17 mouse cellular contexts compared by ENCODE assay signal in genomic region chr7:34983702-34984475, GRCm38 (mm10).
DNase-seq lines count a peak whose midpoint lies in the region; ATAC-seq and TF ChIP-seq lines count a peak whose summit lies in the region.
"Had no signal": no experiment of that assay in that cellular context is flagged by ENCODE, and none has a peak within 500 bp of the region (broad histone marks: within the 10 kb centered on the region; RNA-seq: fewer than 3 reads in every experiment).

No protein-coding gene starts in this region.

- DNase-seq in adrenal gland, postnatal 25 days = peak; percentile 17
- DNase-seq in adrenal gland, postnatal 10 days = no peak
- DNase-seq in kidney, adult 2 months = peak; percentile 11
- DNase-seq in kidney, postnatal 14 days = no peak
- no peak for DNase-seq in midbrain, embryonic 14.5 days
- DNase-seq in midbrain, embryonic 10.5 days (ENCODE audit: low spot score) = no peak
- no peak for DNase-seq in layer of hippocampus, postnatal 14 days (ENCODE audit: low spot score in 2 of 2)
- DNase-seq: cerebellum, postnatal 10 days; layer of hippocampus, postnatal 36 days; right cerebral cortex, adult 18-20 months; thymus, adult 18-20 months had no signal

- peaks cover 5% of the 10 kb centered on the region; the same call in 1 of the 2 replicates for H3K4me1 ChIP-seq in kidney, adult 2 months (ENCODE audit: control insufficient read depth, insufficient read depth, low read length)
- H3K4me1 ChIP-seq in midbrain, embryonic 14.5 days (ENCODE audit: control insufficient read depth, insufficient read depth, low read length) = peaks cover 26% of the 10 kb centered on the region
- peaks cover 16% of the 10 kb centered on the region for H3K4me1 ChIP-seq in midbrain, embryonic 10.5 days
- peaks cover 28% of the 10 kb centered on the region for H3K4me1 ChIP-seq in liver, embryonic 16.5 days (ENCODE audit: control insufficient read depth, low read depth, low read length)
- H3K4me1 ChIP-seq: lung, embryonic 15.5 days had no signal

- no peaks in the 10 kb centered on the region for H3K27me3 ChIP-seq in kidney, adult 2 months (replicated peaks; ENCODE audit: control insufficient read depth, insufficient read depth, low read length)
- H3K27me3 ChIP-seq in midbrain, embryonic 14.5 days (ENCODE audit: control insufficient read depth, insufficient read depth, low read length) = no peaks in the 10 kb centered on the region
- no peaks in the 10 kb centered on the region for H3K27me3 ChIP-seq in midbrain, embryonic 10.5 days (ENCODE audit: low read depth, poor library complexity, severe bottlenecking)
- no peaks in the 10 kb centered on the region for H3K27me3 ChIP-seq in liver, embryonic 16.5 days (ENCODE audit: control insufficient read depth, insufficient read depth, low read depth, low read length)
- H3K27me3 ChIP-seq: forebrain, embryonic 13.5 days; lung, embryonic 15.5 days; midbrain, embryonic 15.5 days had no signal

- H3K36me3 ChIP-seq in kidney, adult 2 months (ENCODE audit: control insufficient read depth, insufficient read depth, low read length) = no peaks in the 10 kb centered on the region
- 0 out of 2 replicates have a peak, but pooled peaks cover 2% of the 10 kb centered on the region for H3K36me3 ChIP-seq in midbrain, embryonic 14.5 days (ENCODE audit: control insufficient read depth, insufficient read depth, low read length)
- peaks cover 8% of the 10 kb centered on the region for H3K36me3 ChIP-seq in midbrain, embryonic 10.5 days
- H3K36me3 ChIP-seq in liver, embryonic 16.5 days (ENCODE audit: control insufficient read depth, insufficient read depth) = no peaks in the 10 kb centered on the region
- H3K36me3 ChIP-seq: lung, embryonic 15.5 days; midbrain, embryonic 15.5 days had no signal

- H3K9ac ChIP-seq in midbrain, embryonic 14.5 days (replicated peaks; ENCODE audit: low read length) = no peak overlapping the region
- H3K9ac ChIP-seq in liver, embryonic 16.5 days (ENCODE audit: low read depth, low read length) = no peak overlapping the region
- H3K9ac ChIP-seq: forebrain, embryonic 13.5 days; lung, embryonic 15.5 days; midbrain, embryonic 15.5 days had no signal

- ATAC-seq in midbrain, embryonic 14.5 days (ENCODE audit: low FRiP score, low TSS enrichment) = peak; percentile 20; the same call in 1 of the 2 replicates
- no peak for ATAC-seq in liver, embryonic 16.5 days (ENCODE audit: low read depth)
- ATAC-seq: forebrain, embryonic 13.5 days; midbrain, embryonic 15.5 days had no signal

- no peak for TF ChIP-seq POLR2A in kidney, adult 2 months (IDR thresholded peaks at IDR 0.05; ENCODE audit: low read depth, low read length)

- WGBS in kidney, adult 2 months = 50% methylated on average over 4 of the region's 4 CpGs
- WGBS in midbrain, embryonic 14.5 days = 68% methylated on average over 4 of the region's 4 CpGs
- 71% methylated on average over 4 of the region's 4 CpGs for WGBS in midbrain, embryonic 10.5 days
- 64% methylated on average over 4 of the region's 4 CpGs for WGBS in liver, embryonic 16.5 days (ENCODE audit: insufficient replicate concordance)

- no peak for TF ChIP-seq CTCF in kidney, adult 2 months (conservative IDR thresholded peaks at IDR 0.05; ENCODE audit: insufficient read depth, insufficient read length, low read depth, low read length)

- H3K4me2 ChIP-seq in midbrain, embryonic 14.5 days (ENCODE audit: low read length) = no peak overlapping the region
- H3K4me2 ChIP-seq in liver, embryonic 16.5 days (ENCODE audit: low read depth, low read length) = no peak overlapping the region
- H3K4me2 ChIP-seq: forebrain, embryonic 13.5 days; lung, embryonic 15.5 days; midbrain, embryonic 15.5 days had no signal

- H3K27ac ChIP-seq in kidney, adult 2 months (ENCODE audit: insufficient read depth, low read depth, low read length) = no peak overlapping the region
- no peak overlapping the region for H3K27ac ChIP-seq in midbrain, embryonic 14.5 days (replicated peaks; ENCODE audit: low read depth, low read length)
- H3K27ac ChIP-seq in midbrain, embryonic 10.5 days (replicated peaks) = no peak overlapping the region
- H3K27ac ChIP-seq in liver, embryonic 16.5 days (ENCODE audit: low read length) = peak overlapping the region; percentile 96
- H3K27ac ChIP-seq: forebrain, embryonic 13.5 days; lung, embryonic 15.5 days; macrophage; midbrain, embryonic 15.5 days had no signal

- H3K4me3 ChIP-seq in kidney, adult 2 months (ENCODE audit: insufficient read depth, low read depth, low read length) = no peak overlapping the region
- no peak overlapping the region for H3K4me3 ChIP-seq in midbrain, embryonic 14.5 days (replicated peaks; ENCODE audit: low read depth, low read length)
- H3K4me3 ChIP-seq in midbrain, embryonic 10.5 days = no peak overlapping the region
- no peak overlapping the region for H3K4me3 ChIP-seq in liver, embryonic 16.5 days (ENCODE audit: low read depth, low read length)
- H3K4me3 ChIP-seq: forebrain, embryonic 13.5 days; hindbrain, embryonic 10.5 days; lung, embryonic 15.5 days; midbrain, embryonic 15.5 days had no signal

- no peaks in the 10 kb centered on the region for H3K9me3 ChIP-seq in midbrain, embryonic 14.5 days (ENCODE audit: control insufficient read depth, low read length)
- no peaks in the 10 kb centered on the region for H3K9me3 ChIP-seq in midbrain, embryonic 10.5 days (replicated peaks)
- H3K9me3 ChIP-seq in liver, embryonic 16.5 days (replicated peaks; ENCODE audit: control insufficient read depth, low read length) = no peaks in the 10 kb centered on the region
- H3K9me3 ChIP-seq: forebrain, embryonic 13.5 days; hindbrain, embryonic 10.5 days; lung, embryonic 15.5 days; midbrain, embryonic 15.5 days had no signal

Comparison
In these comparisons a context has a peak if more than half of its experiments do, and no peak if none do; other contexts are left out.
1. DNase-seq: peak in adrenal gland, postnatal 25 days (single experiment) and kidney, adult 2 months (single experiment); none in adrenal gland, postnatal 10 days (single experiment), kidney, postnatal 14 days (single experiment), midbrain, embryonic 14.5 days (single experiment), midbrain, embryonic 10.5 days (single experiment) and layer of hippocampus, postnatal 14 days (0 of 2).